24 mouse cellular contexts compared by ENCODE assay signal in the genomic region with DNA sequence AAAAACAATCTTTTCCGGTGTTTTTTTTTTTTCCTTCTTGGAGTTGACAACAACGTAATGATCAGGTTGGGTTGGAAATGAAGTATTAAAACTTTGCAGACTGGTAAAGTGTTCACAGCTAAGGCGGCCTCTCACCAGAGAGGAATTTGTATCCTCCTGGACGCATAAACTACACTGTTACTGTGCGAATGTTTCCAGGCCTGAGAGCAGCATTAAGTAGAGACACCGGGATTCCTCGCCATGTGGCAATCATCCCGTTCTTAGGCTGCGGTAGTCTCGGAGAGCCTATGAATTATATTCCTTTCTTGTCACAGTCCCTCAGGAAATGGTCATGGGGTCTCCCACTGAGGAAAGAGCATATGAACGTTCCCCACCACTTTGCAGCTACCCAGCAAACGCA. TPM values are rescaled to one million over a fixed set of nuclear protein-coding genes. Genes with fewer than 3 reads are reported as not detected.
DNase-seq lines count a peak whose midpoint lies in the region; ATAC-seq lines count a peak whose summit lies in the region.
"Had no signal": no experiment of that assay in that cellular context is flagged by ENCODE, and none has a peak within 500 bp of the region (broad histone marks: within the 10 kb centered on the region; RNA-seq: fewer than 3 reads in every experiment).

No protein-coding gene starts in this region.

- no peak overlapping the region for H3K4me3 ChIP-seq in limb, embryonic 10.5 days
- H3K4me3 ChIP-seq in limb, embryonic 13.5 days, result no peak overlapping the region
- no peak overlapping the region for H3K4me3 ChIP-seq in limb, embryonic 15.5 days
- no peak overlapping the region for H3K4me3 ChIP-seq in forebrain, embryonic 13.5 days
- H3K4me3 ChIP-seq: embryonic facial prominence, embryonic 13.5 days had no signal

- H3K27me3 ChIP-seq in limb, embryonic 10.5 days (ENCODE audit: low read depth, poor library complexity, severe bottlenecking), result no peaks in the 10 kb centered on the region
- H3K27me3 ChIP-seq in limb, embryonic 13.5 days, result no peaks in the 10 kb centered on the region
- no peaks in the 10 kb centered on the region for H3K27me3 ChIP-seq in limb, embryonic 15.5 days
- no peaks in the 10 kb centered on the region for H3K27me3 ChIP-seq in forebrain, embryonic 13.5 days
- H3K27me3 ChIP-seq: CH12.LX; embryonic facial prominence, embryonic 13.5 days; Patski had no signal

- ATAC-seq in limb, embryonic 13.5 days (ENCODE audit: low FRiP score, low read depth), result no peak; the same call in 1 of the 2 replicates
- ATAC-seq in limb, embryonic 15.5 days (ENCODE audit: insufficient number of reproducible peaks, low FRiP score, low TSS enrichment, low read depth), result no peak
- ATAC-seq in frontal cortex, adult (ENCODE audit: low TSS enrichment), result no peak
- ATAC-seq in forebrain, embryonic 13.5 days, result no peak
- ATAC-seq: activated CD4-positive, CD25-positive, alpha-beta regulatory T cell, adult 4 months; CD4-positive, CD25-positive, alpha-beta regulatory T cell, adult 4 months; forebrain, embryonic 14.5 days; forebrain, embryonic 16.5 days; Patski had no signal

- H3K4me2 ChIP-seq in limb, embryonic 13.5 days (replicated peaks), result 0 out of 2 replicates have a peak overlapping the region, but pooled peaks have one; percentile 19
- no peak overlapping the region for H3K4me2 ChIP-seq in limb, embryonic 15.5 days
- no peak overlapping the region for H3K4me2 ChIP-seq in forebrain, embryonic 13.5 days
- H3K4me2 ChIP-seq: embryonic facial prominence, embryonic 13.5 days had no signal

- 85% methylated on average over 12 of the region's 12 CpGs for WGBS in limb, embryonic 10.5 days
- WGBS in limb, embryonic 13.5 days, result 41% methylated on average over 12 of the region's 12 CpGs
- 38% methylated on average over 12 of the region's 12 CpGs for WGBS in limb, embryonic 15.5 days
- 84% methylated on average over 12 of the region's 12 CpGs for WGBS in forebrain, embryonic 13.5 days

- peak overlapping the region; percentile 68; the same call in 1 of the 2 replicates for H3K27ac ChIP-seq in limb, embryonic 10.5 days
- no peak overlapping the region for H3K27ac ChIP-seq in limb, embryonic 13.5 days
- H3K27ac ChIP-seq in limb, embryonic 15.5 days, result 0 out of 2 replicates have a peak overlapping the region, but pooled peaks have one; percentile 27
- H3K27ac ChIP-seq in forebrain, embryonic 13.5 days, result no peak overlapping the region
- H3K27ac ChIP-seq: embryonic facial prominence, embryonic 13.5 days had no signal

- peak; percentile 36 for DNase-seq in heart, adult 11 months
- DNase-seq in heart, adult 9 months (ENCODE audit: low spot score in 2 of 2), result no peak
- DNase-seq in limb, embryonic 10.5 days (ENCODE audit: low spot score), result no peak
- DNase-seq in ovary, postnatal 10 days (ENCODE audit: low spot score), result no peak
- DNase-seq: adrenal gland, adult 8-10 months; adrenal gland, postnatal 14 days; B cell, adult 2 months; cerebellum, adult 11 months; cerebellum, adult 2 months; cerebellum, adult 9-10 months; cerebellum, postnatal 10 days; cerebellum, postnatal 25 days had no signal

- H3K4me1 ChIP-seq in limb, embryonic 10.5 days, result peaks cover 31% of the 10 kb centered on the region
- H3K4me1 ChIP-seq in limb, embryonic 13.5 days, result peaks cover 32% of the 10 kb centered on the region
- H3K4me1 ChIP-seq in limb, embryonic 15.5 days, result peaks cover 16% of the 10 kb centered on the region
- H3K4me1 ChIP-seq in forebrain, embryonic 13.5 days, result peaks cover 18% of the 10 kb centered on the region

- H3K9ac ChIP-seq in limb, embryonic 13.5 days, result no peak overlapping the region
- no peak overlapping the region for H3K9ac ChIP-seq in limb, embryonic 15.5 days
- H3K9ac ChIP-seq in forebrain, embryonic 13.5 days, result no peak overlapping the region
- H3K9ac ChIP-seq: embryonic facial prominence, embryonic 13.5 days had no signal

- H3K9me3 ChIP-seq in limb, embryonic 10.5 days (replicated peaks), result 0 out of 2 replicates have a peak, but pooled peaks cover 1% of the 10 kb centered on the region
- H3K9me3 ChIP-seq in limb, embryonic 13.5 days, result peaks cover 12% of the 10 kb centered on the region; the same call in 1 of the 2 replicates
- H3K9me3 ChIP-seq in limb, embryonic 15.5 days, result no peaks in the 10 kb centered on the region
- peaks cover 9% of the 10 kb centered on the region; the same call in 1 of the 2 replicates for H3K9me3 ChIP-seq in forebrain, embryonic 13.5 days (replicated peaks)

- no peaks in the 10 kb centered on the region for H3K36me3 ChIP-seq in limb, embryonic 10.5 days
- no peaks in the 10 kb centered on the region for H3K36me3 ChIP-seq in limb, embryonic 13.5 days
- no peaks in the 10 kb centered on the region for H3K36me3 ChIP-seq in limb, embryonic 15.5 days
- H3K36me3 ChIP-seq in forebrain, embryonic 13.5 days (ENCODE audit: poor library complexity, severe bottlenecking), result no peaks in the 10 kb centered on the region
- H3K36me3 ChIP-seq: embryonic facial prominence, embryonic 13.5 days; G1E had no signal

RNA-seq across cellular contexts. Expression of a gene that starts 40.9 kb away (rescaled TPM):
- 61.6 and 70.2 TPM in 2 replicates for polyA plus RNA-seq in limb, embryonic 10.5 days (2016; fragmentation: Nextera tagmentation; extraction: Ambion mirVana)
- polyA plus RNA-seq in limb, embryonic 13.5 days (2015; fragmentation: Nextera tagmentation; extraction: Ambion mirVana), result 48.5 and 50.7 TPM in 2 replicates
- polyA plus RNA-seq in limb, embryonic 15.5 days (2015; fragmentation: Nextera tagmentation; extraction: Ambion mirVana), result 49.2 and 51.3 TPM in 2 replicates
- 50.9 and 58.7 TPM in 2 replicates for polyA plus RNA-seq in forebrain, embryonic 13.5 days (2015; fragmentation: Nextera tagmentation; extraction: Ambion mirVana)

Comparison
In these comparisons a context has a peak if more than half of its experiments do, and no peak if none do; other contexts are left out.
1. H3K27ac ChIP-seq: peak in limb, embryonic 10.5 days (single experiment) and limb, embryonic 15.5 days (single experiment); none in limb, embryonic 13.5 days (single experiment) and forebrain, embryonic 13.5 days (single experiment).